Mouse (Mus musculus) heart, postnatal 0 days (tissue): Measurements from ENCODE around the gene Papola.

Experiments used
- CTCF ChIP-seq: IDR thresholded peaks from 2 replicates; pipeline ENCODE4 v1.5.1; 2016; ENCODE audit warnings: antibody characterized with exemption, control low read depth, low read depth
- EP300 ChIP-seq: IDR thresholded peaks from 2 replicates; pipeline ENCODE4 v1.6.1; 2016; ENCODE audit warnings: antibody characterized with exemption, low read depth

GRCm38 (mm10) chr12:105823472-105823871 lies 39.0 kb downstream of the Papola start:
- TF ChIP-seq CTCF: no peak
- no peak for TF ChIP-seq EP300
